ENCODE assay signal across 27 mouse cellular contexts in genomic region chr1:42504491-42504890, GRCm38 (mm10).
DNase-seq lines count a peak whose midpoint lies in the region; ATAC-seq and TF ChIP-seq lines count a peak whose summit lies in the region.
"Had no signal": no experiment of that assay in that cellular context is flagged by ENCODE, and none has a peak within 500 bp of the region (broad histone marks: within the 10 kb centered on the region; RNA-seq: fewer than 3 reads in every experiment).

No protein-coding gene starts in this region.

- H3K4me3 ChIP-seq in limb, embryonic 14.5 days (replicated peaks; ENCODE audit: low read length): no peak overlapping the region
- H3K4me3 ChIP-seq in limb, embryonic 10.5 days: no peak overlapping the region
- H3K4me3 ChIP-seq in forebrain, embryonic 15.5 days: no peak overlapping the region
- H3K4me3 ChIP-seq in limb, embryonic 15.5 days: no peak overlapping the region
- H3K4me3 ChIP-seq in midbrain, embryonic 16.5 days (ENCODE audit: low read depth, low read length): no peak overlapping the region
- no peak overlapping the region for H3K4me3 ChIP-seq in hindbrain, embryonic 14.5 days (replicated peaks; ENCODE audit: low read length)
- H3K4me3 ChIP-seq: embryonic facial prominence, embryonic 12.5 days; heart, embryonic 12.5 days; hindbrain, embryonic 13.5 days; limb, embryonic 12.5 days; liver, embryonic 12.5 days; neural tube, embryonic 13.5 days had no signal

- H3K27me3 ChIP-seq in limb, embryonic 14.5 days (ENCODE audit: control insufficient read depth, insufficient read depth, low read length): no peaks in the 10 kb centered on the region
- H3K27me3 ChIP-seq in limb, embryonic 10.5 days (ENCODE audit: low read depth, poor library complexity, severe bottlenecking): no peaks in the 10 kb centered on the region
- no peaks in the 10 kb centered on the region for H3K27me3 ChIP-seq in forebrain, embryonic 15.5 days
- no peaks in the 10 kb centered on the region for H3K27me3 ChIP-seq in limb, embryonic 15.5 days
- no peaks in the 10 kb centered on the region for H3K27me3 ChIP-seq in midbrain, embryonic 16.5 days (ENCODE audit: control insufficient read depth, insufficient read depth, low read depth, low read length)
- no peaks in the 10 kb centered on the region for H3K27me3 ChIP-seq in hindbrain, embryonic 14.5 days (ENCODE audit: control insufficient read depth, insufficient read depth, low read length)
- H3K27me3 ChIP-seq: embryonic facial prominence, embryonic 12.5 days; heart, embryonic 12.5 days; hindbrain, embryonic 13.5 days; limb, embryonic 12.5 days; liver, embryonic 12.5 days; neural tube, embryonic 13.5 days had no signal

- H3K4me1 ChIP-seq in limb, embryonic 14.5 days (ENCODE audit: control insufficient read depth, insufficient read depth, low read length): peaks cover 9% of the 10 kb centered on the region; the same call in 1 of the 2 replicates
- H3K4me1 ChIP-seq in limb, embryonic 10.5 days: no peaks in the 10 kb centered on the region
- peaks cover 10% of the 10 kb centered on the region for H3K4me1 ChIP-seq in forebrain, embryonic 15.5 days
- H3K4me1 ChIP-seq in limb, embryonic 15.5 days: no peaks in the 10 kb centered on the region; the same call in 1 of the 2 replicates
- peaks cover 6% of the 10 kb centered on the region; the same call in 1 of the 2 replicates for H3K4me1 ChIP-seq in midbrain, embryonic 16.5 days (ENCODE audit: control insufficient read depth, insufficient read depth, low read length)
- no peaks in the 10 kb centered on the region for H3K4me1 ChIP-seq in hindbrain, embryonic 14.5 days (replicated peaks; ENCODE audit: control insufficient read depth, insufficient read depth, low read length)
- H3K4me1 ChIP-seq: embryonic facial prominence, embryonic 12.5 days; heart, embryonic 12.5 days; hindbrain, embryonic 13.5 days; liver, embryonic 12.5 days had no signal

- no peak for DNase-seq in limb, embryonic 14.5 days (ENCODE audit: low spot score)
- no peak for DNase-seq in limb, embryonic 10.5 days (ENCODE audit: low spot score)
- no peak for DNase-seq in layer of hippocampus, postnatal 14 days (ENCODE audit: low spot score in 2 of 2)
- no peak for DNase-seq in hindbrain, embryonic 14.5 days (ENCODE audit: low spot score)
- DNase-seq: adrenal gland, adult 2 months; adrenal gland, postnatal 36 days; B cell, adult 2 months; cerebellum, adult 2 months; cerebellum, postnatal 14 days; gastrocnemius, postnatal 14 days; heart, adult 18-20 months; heart, postnatal 4 days; kidney, adult 9 months; kidney, postnatal 10 days; liver, postnatal 0 days; lung, postnatal 36 days; spleen, adult 18-20 months; thymus, postnatal 14 days had no signal

- H3K36me3 ChIP-seq in limb, embryonic 14.5 days (ENCODE audit: control insufficient read depth, insufficient read depth, low read length): no peaks in the 10 kb centered on the region
- no peaks in the 10 kb centered on the region for H3K36me3 ChIP-seq in limb, embryonic 10.5 days
- no peaks in the 10 kb centered on the region for H3K36me3 ChIP-seq in forebrain, embryonic 15.5 days
- no peaks in the 10 kb centered on the region for H3K36me3 ChIP-seq in limb, embryonic 15.5 days
- H3K36me3 ChIP-seq in midbrain, embryonic 16.5 days (ENCODE audit: control insufficient read depth, insufficient read depth, low read length): no peaks in the 10 kb centered on the region
- no peaks in the 10 kb centered on the region for H3K36me3 ChIP-seq in hindbrain, embryonic 14.5 days (replicated peaks; ENCODE audit: control insufficient read depth, insufficient read depth)
- H3K36me3 ChIP-seq: embryonic facial prominence, embryonic 12.5 days; heart, embryonic 12.5 days; hindbrain, embryonic 13.5 days; limb, embryonic 12.5 days; liver, embryonic 12.5 days; neural tube, embryonic 13.5 days had no signal

- no peaks in the 10 kb centered on the region for H3K9me3 ChIP-seq in limb, embryonic 14.5 days (ENCODE audit: control insufficient read depth, low read length)
- no peaks in the 10 kb centered on the region for H3K9me3 ChIP-seq in limb, embryonic 10.5 days (replicated peaks)
- H3K9me3 ChIP-seq in forebrain, embryonic 15.5 days: no peaks in the 10 kb centered on the region
- H3K9me3 ChIP-seq in limb, embryonic 15.5 days: no peaks in the 10 kb centered on the region
- no peaks in the 10 kb centered on the region for H3K9me3 ChIP-seq in midbrain, embryonic 16.5 days (replicated peaks; ENCODE audit: control insufficient read depth, low read length, poor library complexity, severe bottlenecking)
- no peaks in the 10 kb centered on the region for H3K9me3 ChIP-seq in hindbrain, embryonic 14.5 days (ENCODE audit: control insufficient read depth, low read length)
- H3K9me3 ChIP-seq: embryonic facial prominence, embryonic 12.5 days; heart, embryonic 12.5 days; hindbrain, embryonic 13.5 days; limb, embryonic 12.5 days; liver, embryonic 12.5 days; neural tube, embryonic 13.5 days had no signal

- no peak for TF ChIP-seq POLR2A in limb, embryonic 14.5 days (IDR thresholded peaks at IDR 0.05; ENCODE audit: borderline replicate concordance, extremely low read depth, insufficient read depth, insufficient read length)

- 77% methylated on average over 9 of the region's 9 CpGs for WGBS in limb, embryonic 14.5 days
- 84% methylated on average over 9 of the region's 9 CpGs for WGBS in limb, embryonic 10.5 days
- WGBS in forebrain, embryonic 15.5 days: 25% methylated on average over 9 of the region's 9 CpGs
- 69% methylated on average over 9 of the region's 9 CpGs for WGBS in limb, embryonic 15.5 days
- 33% methylated on average over 9 of the region's 9 CpGs for WGBS in midbrain, embryonic 16.5 days
- 72% methylated on average over 9 of the region's 9 CpGs for WGBS in hindbrain, embryonic 14.5 days

- no peak overlapping the region for H3K4me2 ChIP-seq in limb, embryonic 14.5 days (replicated peaks; ENCODE audit: low read depth, low read length, severe bottlenecking)
- no peak overlapping the region for H3K4me2 ChIP-seq in forebrain, embryonic 15.5 days (replicated peaks)
- no peak overlapping the region for H3K4me2 ChIP-seq in limb, embryonic 15.5 days
- H3K4me2 ChIP-seq in midbrain, embryonic 16.5 days (ENCODE audit: low read length): no peak overlapping the region
- H3K4me2 ChIP-seq in hindbrain, embryonic 14.5 days (replicated peaks): no peak overlapping the region
- H3K4me2 ChIP-seq: embryonic facial prominence, embryonic 12.5 days; heart, embryonic 12.5 days; hindbrain, embryonic 13.5 days; limb, embryonic 12.5 days; liver, embryonic 12.5 days; neural tube, embryonic 13.5 days had no signal

- H3K27ac ChIP-seq in limb, embryonic 14.5 days (replicated peaks; ENCODE audit: low read depth, low read length): peak overlapping the region; percentile 65
- no peak overlapping the region for H3K27ac ChIP-seq in limb, embryonic 10.5 days
- H3K27ac ChIP-seq in forebrain, embryonic 15.5 days (replicated peaks): no peak overlapping the region
- H3K27ac ChIP-seq in limb, embryonic 15.5 days: peak overlapping the region; percentile 70; the same call in 1 of the 2 replicates
- no peak overlapping the region for H3K27ac ChIP-seq in midbrain, embryonic 16.5 days (ENCODE audit: low read length)
- no peak overlapping the region for H3K27ac ChIP-seq in hindbrain, embryonic 14.5 days
- H3K27ac ChIP-seq: embryonic facial prominence, embryonic 12.5 days; hindbrain, embryonic 13.5 days; limb, embryonic 12.5 days; liver, embryonic 12.5 days; neural tube, embryonic 13.5 days had no signal

- ATAC-seq in limb, embryonic 14.5 days (ENCODE audit: low FRiP score, low read depth): no peak
- peak; percentile 58; the same call in 1 of the 2 replicates for ATAC-seq in forebrain, embryonic 15.5 days (replicated peaks)
- no peak for ATAC-seq in limb, embryonic 15.5 days (ENCODE audit: insufficient number of reproducible peaks, low FRiP score, low TSS enrichment, low read depth)
- peak; percentile 42; the same call in 1 of the 2 replicates for ATAC-seq in midbrain, embryonic 16.5 days
- no peak for ATAC-seq in hindbrain, embryonic 14.5 days (ENCODE audit: low FRiP score)
- ATAC-seq: liver, embryonic 12.5 days had no signal

- no peak overlapping the region for H3K9ac ChIP-seq in limb, embryonic 14.5 days (ENCODE audit: low read depth, low read length, severe bottlenecking)
- H3K9ac ChIP-seq in forebrain, embryonic 15.5 days (replicated peaks): no peak overlapping the region
- no peak overlapping the region for H3K9ac ChIP-seq in limb, embryonic 15.5 days
- no peak overlapping the region for H3K9ac ChIP-seq in midbrain, embryonic 16.5 days (ENCODE audit: low read depth, low read length)
- no peak overlapping the region for H3K9ac ChIP-seq in hindbrain, embryonic 14.5 days
- H3K9ac ChIP-seq: embryonic facial prominence, embryonic 12.5 days; heart, embryonic 12.5 days; hindbrain, embryonic 13.5 days; limb, embryonic 12.5 days; liver, embryonic 12.5 days; liver, postnatal 0 days; neural tube, embryonic 13.5 days had no signal

Comparison
In these comparisons a context has a peak if more than half of its experiments do, and no peak if none do; other contexts are left out.
1. H3K27ac ChIP-seq: peak in limb, embryonic 14.5 days (single experiment) and limb, embryonic 15.5 days (single experiment); none in limb, embryonic 10.5 days (single experiment), forebrain, embryonic 15.5 days (single experiment), midbrain, embryonic 16.5 days (single experiment) and hindbrain, embryonic 14.5 days (single experiment).
2. ATAC-seq: peak in forebrain, embryonic 15.5 days (single experiment) and midbrain, embryonic 16.5 days (single experiment); none in limb, embryonic 14.5 days (single experiment), limb, embryonic 15.5 days (single experiment) and hindbrain, embryonic 14.5 days (single experiment).